Mouse (Mus musculus) forebrain, embryonic 12.5 days (tissue): ENCODE data around the gene Eid3. TPM values are rescaled to one million over a fixed set of nuclear protein-coding genes. Genes with fewer than 3 reads are reported as not detected.

Experiments
- ATAC-seq: fragments of 200-750 bp; cut with Nextera tagmentation; 2 replicates; pipeline ENCODE4 v1.8.0; 2017; ENCODE audit warnings: moderate TSS enrichment; ENCODE audit not compliant: low FRiP score
- H3K27ac ChIP-seq: fragments of 300-500 bp; sonication (generic); 2 replicates; pipeline ENCODE4 v1.5.1; 2016; ENCODE audit warnings: mild to moderate bottlenecking
- H3K27me3 ChIP-seq: fragments of 300-500 bp; sonication (generic); 2 replicates; pipeline ENCODE4 v1.6.1; 2016; ENCODE audit warnings: mild to moderate bottlenecking
- H3K36me3 ChIP-seq: fragments of 300-500 bp; sonication (generic); replicated peaks from 2 replicates; pipeline ENCODE4 v1.6.1; 2016; ENCODE audit warnings: mild to moderate bottlenecking
- H3K4me1 ChIP-seq: fragments of 300-500 bp; sonication (generic); 2 replicates; pipeline ENCODE4 v1.6.1; 2016
- H3K4me2 ChIP-seq: fragments of 300-500 bp; sonication (generic); 2 replicates; pipeline ENCODE4 v1.6.1; 2016; ENCODE audit warnings: mild to moderate bottlenecking, moderate library complexity
- H3K4me3 ChIP-seq: fragments of 300-500 bp; sonication (generic); replicated peaks from 2 replicates; pipeline ENCODE4 v1.5.1; 2016; ENCODE audit warnings: mild to moderate bottlenecking
- H3K9ac ChIP-seq: fragments of 300-500 bp; sonication (generic); 2 replicates; pipeline ENCODE4 v1.6.1; 2016; ENCODE audit warnings: mild to moderate bottlenecking
- H3K9me3 ChIP-seq: fragments of 300-500 bp; sonication (generic); 2 replicates; pipeline ENCODE4 v1.6.1; 2016
- WGBS: fragments of 180-500 bp; shearing (Covaris S2); methylation state at CpG from one replicate; pipeline ENCODE4 v1.1.7; 2016; 5-methylcytosine and 5-hydroxymethylcytosine counted together
- polyA plus RNA-seq: library from polyadenylated mRNA; unstranded; fragments of >200 nt; fragmentation: Nextera tagmentation; extraction: Ambion mirVana; gene quantifications from 2 replicates; pipeline ENCODE4 v1.2.1, GENCODE M21; 2016

Gene Eid3
- polyA plus RNA-seq, result 0.90 and 1.2 TPM in 2 replicates

DNA sequence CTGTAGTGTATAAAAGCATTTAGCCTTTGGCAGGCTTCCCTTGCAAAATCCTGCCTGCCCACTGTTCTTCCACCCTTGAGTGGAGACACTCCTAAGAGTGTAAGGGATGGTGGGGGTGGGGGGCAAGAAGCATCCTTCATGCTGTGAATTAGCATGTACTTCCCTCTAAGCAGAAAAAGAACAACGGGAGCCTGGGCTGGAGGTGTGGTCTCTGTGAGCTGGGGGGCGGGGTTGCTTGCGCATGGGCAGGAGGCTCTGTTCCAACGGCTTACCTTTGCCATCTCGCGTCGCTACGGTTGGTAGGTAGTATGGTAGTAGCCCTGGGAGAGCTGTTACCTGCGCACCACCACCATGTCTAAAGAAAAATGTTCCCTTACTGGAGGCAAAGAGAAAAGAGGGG is at the start of gene Eid3:
Eid3 (plus strand) TSS at position 271 of the 400 bp plus-strand sequence.
- H3K27ac ChIP-seq, result 0 out of 2 replicates have a peak within 1 kb of the TSS, but pooled peaks have one; percentile 19
- H3K36me3 ChIP-seq, result peaks cover 42% of the 10 kb centered on the region
- WGBS, result 64% methylated on average over 9 of the region's 9 CpGs
- ATAC-seq, result no peak
- no peaks in the 10 kb centered on the region for H3K27me3 ChIP-seq
- H3K9ac ChIP-seq, result no peak within 1 kb of the TSS
- no peak within 1 kb of the TSS for H3K4me2 ChIP-seq
- H3K9me3 ChIP-seq, result no peaks in the 10 kb centered on the region
- no peak within 1 kb of the TSS for H3K4me3 ChIP-seq
- peaks cover 38% of the 10 kb centered on the region for H3K4me1 ChIP-seq

DNA sequence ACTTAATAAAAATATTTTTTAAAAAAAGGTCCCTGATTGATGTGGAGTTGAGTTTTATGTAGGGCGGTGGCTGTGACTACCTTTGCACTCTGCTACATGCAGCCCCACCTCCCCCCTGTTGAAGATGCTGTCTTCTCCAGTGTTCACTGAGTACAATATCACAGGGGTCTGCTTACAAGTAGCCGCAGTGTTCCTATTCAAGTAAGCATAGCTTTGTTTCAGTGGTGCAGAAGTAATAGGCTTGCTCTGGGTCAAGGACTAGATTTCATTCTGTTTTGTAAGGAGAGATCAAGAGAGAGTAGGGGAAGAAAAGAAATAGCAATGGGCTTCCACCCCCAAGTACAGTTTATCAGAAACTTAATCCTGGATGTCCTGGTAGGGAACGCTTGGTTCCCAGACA is 48.9 kb upstream of the Eid3 start:
- H3K4me3 ChIP-seq, result no peak overlapping the region
- H3K36me3 ChIP-seq, result no peaks in the 10 kb centered on the region
- H3K9me3 ChIP-seq, result no peaks in the 10 kb centered on the region
- WGBS, result 18% methylated on average over 3 of the region's 3 CpGs
- no peak overlapping the region for H3K9ac ChIP-seq
- no peak overlapping the region for H3K4me2 ChIP-seq
- no peak overlapping the region for H3K27ac ChIP-seq
- no peaks in the 10 kb centered on the region for H3K27me3 ChIP-seq
- peaks cover 15% of the 10 kb centered on the region for H3K4me1 ChIP-seq
- no peak for ATAC-seq

DNA sequence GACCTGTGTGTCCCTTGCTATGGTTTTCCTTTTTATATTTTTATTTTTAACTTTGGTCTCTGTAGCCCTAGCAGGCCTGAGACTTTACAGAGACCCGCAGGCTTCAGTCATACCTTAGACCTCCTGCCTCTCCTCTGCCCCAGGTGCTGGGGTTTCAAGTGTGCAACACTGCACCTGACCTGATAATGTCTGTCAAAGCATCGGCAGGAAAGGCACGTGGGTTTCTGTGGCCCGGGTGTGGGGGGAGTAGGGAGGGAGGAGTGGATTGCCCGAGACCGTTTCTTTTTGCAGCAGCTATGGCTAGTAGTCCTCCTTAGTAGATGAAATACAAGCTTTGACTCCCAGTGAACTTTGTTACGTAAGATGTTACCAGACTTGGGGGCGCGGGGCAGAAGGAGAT is 48.5 kb upstream of the Eid3 start:
- H3K4me2 ChIP-seq, result no peak overlapping the region
- no peak overlapping the region for H3K27ac ChIP-seq
- no peaks in the 10 kb centered on the region for H3K9me3 ChIP-seq
- no peak overlapping the region for H3K4me3 ChIP-seq
- no peak overlapping the region for H3K9ac ChIP-seq
- peaks cover 15% of the 10 kb centered on the region for H3K4me1 ChIP-seq
- no peaks in the 10 kb centered on the region for H3K27me3 ChIP-seq
- H3K36me3 ChIP-seq, result no peaks in the 10 kb centered on the region
- WGBS, result 45% methylated on average over 9 of the region's 9 CpGs
- no peak for ATAC-seq

DNA sequence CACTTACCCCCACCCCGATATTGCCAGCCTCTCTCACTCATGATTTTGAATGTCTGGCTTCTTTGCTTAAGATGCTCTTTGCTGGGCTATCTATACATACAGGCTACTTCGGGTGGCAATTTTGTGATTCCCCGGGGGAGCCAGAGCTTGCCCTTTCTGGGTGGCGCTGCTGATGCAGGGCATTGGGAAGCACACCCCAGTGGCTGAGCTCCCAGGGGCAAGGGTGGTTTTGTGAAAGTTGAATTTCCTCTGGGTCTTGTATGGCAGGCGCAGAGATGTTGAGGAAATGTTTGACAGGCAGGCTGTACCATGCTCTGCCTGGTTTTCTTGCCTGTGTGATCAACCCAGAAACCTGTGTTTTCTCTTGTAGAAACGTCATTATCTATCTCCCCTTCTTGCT is 47.8 kb upstream of the Eid3 start:
- H3K9me3 ChIP-seq, result no peaks in the 10 kb centered on the region
- no peak overlapping the region for H3K27ac ChIP-seq
- no peaks in the 10 kb centered on the region for H3K36me3 ChIP-seq
- H3K9ac ChIP-seq, result no peak overlapping the region
- ATAC-seq, result no peak
- H3K4me3 ChIP-seq, result no peak overlapping the region
- WGBS, result 76% methylated on average over 6 of the region's 6 CpGs
- no peak overlapping the region for H3K4me2 ChIP-seq
- no peaks in the 10 kb centered on the region for H3K27me3 ChIP-seq
- H3K4me1 ChIP-seq, result peaks cover 15% of the 10 kb centered on the region

DNA sequence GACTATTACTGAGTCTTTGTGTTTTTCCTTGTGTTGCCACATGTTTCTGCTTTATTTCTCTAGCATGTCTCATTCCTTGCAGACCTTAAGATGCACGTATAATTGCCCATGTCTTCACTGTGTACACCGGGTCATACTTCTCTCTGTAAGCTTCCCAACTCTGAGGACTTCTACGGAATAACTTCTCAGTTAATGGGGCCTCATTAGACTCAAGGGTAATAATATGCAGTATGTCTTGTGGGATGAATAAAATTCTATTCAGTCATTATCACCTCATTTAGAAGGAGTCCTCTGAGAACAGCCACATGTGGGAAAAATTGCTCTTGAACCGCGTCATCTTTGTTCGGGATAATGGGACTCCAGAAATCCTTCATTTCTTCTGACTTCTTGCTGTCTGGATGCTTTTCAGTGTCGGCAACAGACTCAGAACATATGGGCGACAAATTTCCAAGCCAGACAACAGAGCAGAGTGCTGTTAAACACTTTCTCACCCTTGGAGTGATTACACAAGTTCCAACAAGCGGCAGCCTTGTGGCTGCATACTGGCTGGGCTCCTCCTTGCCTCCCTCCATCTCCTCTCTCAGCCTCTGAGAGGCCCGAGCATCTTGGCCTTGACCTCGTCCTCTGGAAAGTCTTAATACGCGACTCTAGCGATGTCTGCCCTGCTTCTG is 43.2 kb upstream of the Eid3 start:
- 74% methylated on average over 14 of the region's 14 CpGs for whole genome bisulfite sequencing
- Histone ChIP-seq H3K9ac (no peak overlapping the region), H3K4me2 (no peak overlapping the region), H3K4me1 (peaks cover under 1% of the 10 kb centered on the region; the same call in 1 of the 2 replicates), H3K9me3 (no peaks in the 10 kb centered on the region), H3K27ac (no peak overlapping the region), H3K36me3 (no peaks in the 10 kb centered on the region), H3K27me3 (no peaks in the 10 kb centered on the region), H3K4me3 (no peak overlapping the region)
- no peak for ATAC-seq

DNA sequence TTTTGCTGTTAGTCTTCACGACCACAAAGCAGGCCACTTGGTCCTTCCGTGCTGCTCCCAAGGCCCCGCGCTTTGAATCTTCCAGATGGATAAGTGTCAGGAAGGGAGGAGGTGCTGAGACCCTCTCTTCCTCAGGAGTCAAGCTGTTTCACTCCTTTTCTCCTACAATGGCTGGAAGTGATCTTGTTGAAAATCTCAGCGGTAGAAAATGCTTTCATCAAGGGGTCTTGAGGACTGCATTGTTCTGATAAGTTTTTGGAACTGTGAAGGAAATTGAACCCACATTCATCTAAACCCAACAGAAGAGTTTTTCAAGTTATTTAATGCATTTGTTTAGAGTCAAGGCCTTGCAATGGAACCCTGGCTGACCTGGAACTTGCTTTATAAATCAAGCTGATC is 42.6 kb upstream of the Eid3 start:
- Histone ChIP-seq H3K4me3 (no peak overlapping the region), H3K36me3 (no peaks in the 10 kb centered on the region), H3K27ac (no peak overlapping the region), H3K4me1 (no peaks in the 10 kb centered on the region), H3K27me3 (no peaks in the 10 kb centered on the region), H3K9me3 (no peaks in the 10 kb centered on the region), H3K9ac (no peak overlapping the region), H3K4me2 (no peak overlapping the region)
- 60% methylated on average over 5 of the region's 5 CpGs for WGBS
- ATAC-seq, result no peak

DNA sequence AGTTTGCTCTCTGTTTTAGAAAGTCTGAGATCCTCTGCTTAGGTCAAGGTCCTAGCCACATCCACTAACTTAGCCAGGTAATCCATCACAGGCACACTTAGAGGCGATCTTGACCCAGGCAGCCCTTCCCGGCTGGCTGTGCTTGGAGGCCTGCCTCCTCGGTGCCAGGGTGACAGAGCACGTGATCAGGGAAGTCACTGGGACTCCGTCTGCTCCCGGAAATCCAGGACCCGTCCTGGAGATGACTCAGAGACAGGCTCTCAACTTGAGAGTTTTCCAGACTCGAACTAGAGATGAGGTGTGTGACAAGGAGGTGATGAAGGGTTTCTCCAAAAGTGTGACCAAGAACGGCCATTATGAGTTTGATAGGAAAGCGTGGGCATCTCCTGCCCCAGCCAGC is 41.9 kb upstream of the Eid3 start:
- no peaks in the 10 kb centered on the region for H3K9me3 ChIP-seq
- H3K4me1 ChIP-seq, result no peaks in the 10 kb centered on the region
- no peak overlapping the region for H3K4me2 ChIP-seq
- no peak for ATAC-seq
- H3K4me3 ChIP-seq, result no peak overlapping the region
- WGBS, result 79% methylated on average over 10 of the region's 10 CpGs
- no peaks in the 10 kb centered on the region for H3K36me3 ChIP-seq
- H3K9ac ChIP-seq, result no peak overlapping the region
- no peak overlapping the region for H3K27ac ChIP-seq
- no peaks in the 10 kb centered on the region for H3K27me3 ChIP-seq

DNA sequence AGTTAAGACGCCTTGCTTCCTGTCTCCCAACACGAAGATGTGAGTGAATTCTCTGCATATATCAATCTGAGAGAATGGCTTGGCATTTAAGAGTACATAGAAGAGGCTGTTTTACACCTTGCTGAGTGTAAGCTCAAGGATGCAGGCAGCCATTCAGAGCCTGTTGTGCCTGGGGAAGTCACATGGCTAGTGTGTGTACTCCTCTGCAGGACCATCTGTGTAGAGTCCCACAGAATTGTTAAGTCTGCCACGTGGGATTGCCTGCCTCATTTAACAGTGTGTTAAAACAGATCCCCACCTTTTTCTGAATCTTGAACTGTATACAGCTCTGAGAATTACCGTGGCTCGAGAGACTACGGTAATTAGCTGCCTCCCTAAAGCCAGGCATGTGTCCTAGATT is 39.9 kb upstream of the Eid3 start:
- no peaks in the 10 kb centered on the region for H3K36me3 ChIP-seq
- no peak overlapping the region for H3K27ac ChIP-seq
- no peak overlapping the region for H3K4me3 ChIP-seq
- WGBS, result 47% methylated on average over 6 of the region's 6 CpGs
- no peaks in the 10 kb centered on the region for H3K27me3 ChIP-seq
- ATAC-seq, result peak; percentile 65; the same call in 1 of the 2 replicates
- no peaks in the 10 kb centered on the region for H3K9me3 ChIP-seq
- H3K4me2 ChIP-seq, result no peak overlapping the region
- H3K9ac ChIP-seq, result no peak overlapping the region
- no peaks in the 10 kb centered on the region for H3K4me1 ChIP-seq

DNA sequence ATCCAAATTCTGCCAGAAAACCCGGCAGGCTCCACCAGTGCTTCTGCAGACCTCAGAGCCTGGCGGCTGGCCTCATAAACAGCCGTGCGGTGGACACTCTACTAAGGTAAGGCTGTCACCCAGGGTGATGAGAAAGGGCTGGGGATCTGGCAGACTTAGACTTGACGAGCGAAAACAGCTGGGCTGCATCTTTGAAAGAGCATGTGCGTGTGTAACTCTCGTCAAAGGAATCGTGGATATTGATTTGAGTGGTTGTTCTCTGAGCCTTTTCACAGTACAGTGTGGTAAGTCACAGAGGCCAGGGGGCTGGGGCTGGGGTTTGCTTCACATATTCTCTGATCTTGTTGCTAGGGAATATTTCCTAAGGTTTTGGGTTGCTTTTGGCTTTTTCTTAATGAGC is 32.5 kb upstream of the Eid3 start, which contains the start of gene Txnrd1:
Txnrd1 (plus strand) TSS at position 26 of the 400 bp plus-strand sequence.
- no peak for ATAC-seq
- no peak within 1 kb of the TSS for H3K9ac ChIP-seq
- no peak within 1 kb of the TSS for H3K27ac ChIP-seq

DNA sequence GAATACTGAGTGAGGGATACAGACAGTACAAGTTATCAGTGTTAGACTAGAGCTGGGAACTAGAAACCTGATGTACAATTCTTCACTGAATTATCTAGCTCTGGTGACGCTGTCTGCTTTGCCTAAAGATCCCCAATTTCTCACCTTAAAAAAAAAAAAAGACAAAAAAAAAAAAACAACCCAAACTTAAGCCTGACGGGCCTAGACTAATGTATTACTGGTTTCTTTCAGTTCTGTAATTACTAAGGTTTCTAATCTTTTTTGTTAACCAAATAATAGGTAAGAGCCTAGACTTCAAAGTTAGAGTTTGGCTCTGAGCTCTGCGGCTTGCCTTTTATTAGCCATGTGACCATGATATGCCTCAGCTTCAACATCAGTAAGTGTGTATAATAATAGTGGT is 30.5 kb upstream of the Eid3 start:
- no peak overlapping the region for H3K4me2 ChIP-seq
- 77% methylated on average over 3 of the region's 3 CpGs for WGBS
- H3K9ac ChIP-seq, result no peak overlapping the region
- peaks cover 11% of the 10 kb centered on the region for H3K4me1 ChIP-seq
- no peaks in the 10 kb centered on the region for H3K27me3 ChIP-seq
- H3K36me3 ChIP-seq, result no peaks in the 10 kb centered on the region
- no peak overlapping the region for H3K4me3 ChIP-seq
- ATAC-seq, result no peak
- no peak overlapping the region for H3K27ac ChIP-seq
- H3K9me3 ChIP-seq, result no peaks in the 10 kb centered on the region

More for the DNA sequence above, 32.5 kb upstream of the Eid3 start, which contains the start of gene Txnrd1:
- Histone ChIP-seq H3K4me3 (no peak within 1 kb of the TSS), H3K27me3 (no peaks in the 10 kb centered on the region), H3K4me2 (no peak within 1 kb of the TSS), H3K9me3 (no peaks in the 10 kb centered on the region), H3K36me3 (no peaks in the 10 kb centered on the region), H3K4me1 (peaks cover 11% of the 10 kb centered on the region)
- 56% methylated on average over 9 of the region's 9 CpGs for WGBS

DNA sequence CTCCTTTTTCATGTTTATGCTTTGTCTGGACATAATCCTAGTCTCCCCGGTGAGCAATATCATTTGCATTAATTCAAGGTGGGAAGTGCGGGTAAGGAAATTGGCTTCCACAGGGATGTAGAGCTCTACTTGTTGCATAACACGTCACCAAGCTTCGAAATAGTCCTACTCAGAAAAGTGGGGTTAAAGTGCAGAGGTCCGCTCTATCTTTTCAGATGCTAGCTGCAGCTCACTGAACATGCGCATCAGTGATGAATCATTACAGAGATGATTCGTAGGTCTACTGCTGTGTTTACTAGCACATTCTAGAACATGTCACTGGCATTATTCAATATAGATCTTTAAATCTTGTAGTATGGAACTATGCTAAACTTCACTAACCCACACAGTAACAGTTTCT is 28.0 kb upstream of the Eid3 start:
- H3K4me1 ChIP-seq, result peaks cover 11% of the 10 kb centered on the region
- H3K9me3 ChIP-seq, result no peaks in the 10 kb centered on the region
- H3K27me3 ChIP-seq, result no peaks in the 10 kb centered on the region
- H3K4me3 ChIP-seq, result no peak overlapping the region
- H3K9ac ChIP-seq, result no peak overlapping the region
- H3K36me3 ChIP-seq, result no peaks in the 10 kb centered on the region
- H3K27ac ChIP-seq, result no peak overlapping the region
- 82% methylated on average over 7 of the region's 7 CpGs for WGBS
- H3K4me2 ChIP-seq, result no peak overlapping the region
- no peak for ATAC-seq

DNA sequence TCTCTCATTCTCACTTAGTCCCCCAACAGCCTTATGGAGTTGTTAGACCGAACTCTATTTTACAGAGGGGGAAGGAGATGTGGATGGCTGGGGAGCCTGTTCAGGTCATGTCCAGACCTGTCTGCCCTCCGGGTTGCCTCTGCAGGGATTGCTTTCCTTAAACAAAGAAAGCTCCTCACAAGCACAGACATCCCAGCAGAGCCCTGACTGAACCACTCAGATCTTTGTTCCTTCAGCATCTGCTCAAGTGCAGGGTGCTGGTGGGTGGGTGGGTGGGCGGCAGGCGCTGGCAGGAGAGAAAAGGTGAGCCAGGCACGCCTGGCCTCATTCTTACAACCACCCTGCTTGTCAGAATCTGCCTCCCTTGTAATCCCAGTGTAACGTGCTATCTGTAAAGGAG is 22.3 kb upstream of the Eid3 start:
- ATAC-seq, result no peak
- Histone ChIP-seq H3K4me3 (no peak overlapping the region), H3K27ac (no peak overlapping the region), H3K4me2 (no peak overlapping the region), H3K27me3 (no peaks in the 10 kb centered on the region), H3K4me1 (no peaks in the 10 kb centered on the region), H3K9me3 (no peaks in the 10 kb centered on the region), H3K9ac (no peak overlapping the region), H3K36me3 (no peaks in the 10 kb centered on the region)
- 64% methylated on average over 6 of the region's 6 CpGs for WGBS

DNA sequence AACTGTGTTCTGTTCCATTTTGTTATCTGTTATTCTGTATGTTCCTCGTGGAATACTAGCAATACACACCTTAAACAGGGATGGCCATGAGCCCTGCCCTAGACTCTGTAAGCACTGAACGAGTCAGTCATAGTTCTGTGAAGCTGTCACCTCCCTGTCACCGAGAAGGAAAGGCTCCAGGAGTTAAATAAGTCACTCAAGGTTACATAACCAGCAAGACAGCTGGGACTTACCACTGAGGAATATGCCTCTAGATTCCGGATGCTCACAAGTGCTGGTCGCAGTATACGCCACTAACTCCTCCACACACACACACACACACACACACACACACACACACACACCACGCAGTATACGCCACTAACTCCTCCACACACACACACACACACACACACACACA is 21.7 kb upstream of the Eid3 start:
- H3K4me1 ChIP-seq, result no peaks in the 10 kb centered on the region
- no peaks in the 10 kb centered on the region for H3K9me3 ChIP-seq
- ATAC-seq, result no peak
- no peaks in the 10 kb centered on the region for H3K36me3 ChIP-seq
- WGBS, result 78% methylated on average over 7 of the region's 8 CpGs
- no peak overlapping the region for H3K9ac ChIP-seq
- H3K27me3 ChIP-seq, result no peaks in the 10 kb centered on the region
- H3K4me3 ChIP-seq, result no peak overlapping the region
- no peak overlapping the region for H3K27ac ChIP-seq
- H3K4me2 ChIP-seq, result no peak overlapping the region
